Mouse (Mus musculus) midbrain, embryonic 16.5 days (tissue): ENCODE data around the gene Platr17. TPM values are rescaled to one million over a fixed set of nuclear protein-coding genes. Genes with fewer than 3 reads are reported as not detected.
"Not testable (repeated sequence)": the region's sequence is repeated elsewhere in the genome, so short reads cannot be mapped to it uniquely, and the experiment has no call there.

Experiments used
- ATAC-seq: fragments of 200-750 bp; cut with Nextera tagmentation; 2 replicates; pipeline ENCODE4 v1.8.0; 2017; ENCODE audit warnings: moderate TSS enrichment
- H3K27ac ChIP-seq: fragments of 300-500 bp; sonication (generic); 2 replicates; pipeline ENCODE4 v1.5.1; 2014; ENCODE audit warnings: mild to moderate bottlenecking, low read length, mixed read lengths
- H3K27me3 ChIP-seq: fragments of 300-500 bp; sonication (generic); 2 replicates; pipeline ENCODE4 v1.6.1; 2014; ENCODE audit warnings: low read depth, low read length, mixed read lengths; ENCODE audit not compliant: control insufficient read depth, insufficient read depth
- H3K36me3 ChIP-seq: fragments of 300-500 bp; sonication (generic); 2 replicates; pipeline ENCODE4 v1.6.1; 2014; ENCODE audit warnings: mild to moderate bottlenecking, low read length, moderate library complexity, mixed read lengths; ENCODE audit not compliant: control insufficient read depth, insufficient read depth
- H3K4me1 ChIP-seq: fragments of 300-500 bp; sonication (generic); 2 replicates; pipeline ENCODE4 v1.6.1; 2014; ENCODE audit warnings: mild to moderate bottlenecking, low read length, mixed read lengths; ENCODE audit not compliant: control insufficient read depth, insufficient read depth
- H3K4me2 ChIP-seq: fragments of 300-500 bp; sonication (generic); 2 replicates; pipeline ENCODE4 v1.6.1; 2014; ENCODE audit warnings: mild to moderate bottlenecking, low read length, mixed read lengths
- H3K4me3 ChIP-seq: fragments of 300-500 bp; sonication (generic); 2 replicates; pipeline ENCODE4 v1.5.1; 2014; ENCODE audit warnings: low read depth, mild to moderate bottlenecking, low read length, moderate library complexity, mixed read lengths
- H3K9ac ChIP-seq: fragments of 300-500 bp; sonication (generic); 2 replicates; pipeline ENCODE4 v1.6.1; 2014; ENCODE audit warnings: low read depth, low read length, mixed read lengths
- H3K9me3 ChIP-seq: fragments of 300-500 bp; sonication (generic); replicated peaks from 2 replicates; pipeline ENCODE4 v1.6.1; 2014; ENCODE audit warnings: mild to moderate bottlenecking, low read length, mixed read lengths; ENCODE audit not compliant: control insufficient read depth, poor library complexity, severe bottlenecking
- whole genome bisulfite sequencing: fragments of 180-500 bp; shearing (Covaris S2); extraction: QIAGEN DNeasy Blood & Tissue Kit; methylation state at CpG from one replicate; pipeline ENCODE4 v1.1.7; 2014; 5-methylcytosine and 5-hydroxymethylcytosine counted together
- polyA plus RNA-seq: library from polyadenylated mRNA; unstranded; fragments of >200 nt; fragmentation: Nextera tagmentation; extraction: Ambion mirVana; gene quantifications from 2 replicates; pipeline ENCODE4 v1.2.1, GENCODE M21; 2015

Platr17 gene
- polyA plus RNA-seq, 1 experiment from 2014 or later = 0.55 TPM

DNA sequence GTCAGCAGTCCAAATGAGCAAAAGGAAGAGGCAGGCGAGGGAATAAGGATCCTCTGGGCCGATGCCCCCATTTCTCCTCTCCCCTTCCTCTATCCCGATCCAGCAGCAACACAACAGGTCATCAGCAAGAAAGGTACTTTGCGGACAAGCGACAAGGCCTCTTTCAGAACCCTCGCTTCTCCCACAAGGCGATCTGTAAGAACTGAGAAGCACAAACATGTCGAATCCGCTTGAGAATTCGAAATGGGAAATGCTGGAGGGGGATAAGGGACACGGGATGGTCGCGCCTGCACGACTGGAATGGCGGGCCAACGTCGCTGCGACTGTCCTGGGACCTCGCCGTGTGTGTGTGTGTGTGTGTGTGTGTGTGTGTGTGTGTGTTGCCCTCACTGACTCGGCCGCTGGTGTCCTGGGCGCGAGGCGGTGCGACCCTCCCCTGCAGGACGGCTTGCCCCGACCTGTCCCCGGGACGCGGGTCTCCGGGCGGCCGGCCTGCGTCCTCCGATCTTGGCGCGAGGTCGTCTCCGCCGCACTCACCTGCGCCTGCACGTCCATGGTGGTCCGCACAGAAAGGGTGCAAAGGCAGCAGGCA lies 14.9 kb upstream of the Platr17 start:
- not testable (repeated sequence) for H3K36me3 ChIP-seq, H3K27me3 ChIP-seq, H3K4me1 ChIP-seq, H3K27ac ChIP-seq, H3K9me3 ChIP-seq
- ATAC-seq = peak; percentile 49; the same call in 1 of the 2 replicates
- Histone ChIP-seq H3K4me2 (peak overlapping the region; percentile 55), H3K4me3 (peak overlapping the region; percentile 52), H3K9ac (peak overlapping the region; percentile 50)
- 0% methylated on average over 35 of the region's 44 CpGs for WGBS

GRCm38 (mm10) chr17:33890533-33891059 lies 14.3 kb upstream of the Platr17 start, which contains the start of gene Kifc1:
Kifc1 (minus strand) TSS chr17:33890661.
- Histone ChIP-seq H3K36me3 (no peaks in the 10 kb centered on the region), H3K4me3 (peak within 1 kb of the TSS; percentile 52), H3K4me1 (no peaks in the 10 kb centered on the region), H3K27ac (no peak within 1 kb of the TSS), H3K27me3 (no peaks in the 10 kb centered on the region), H3K4me2 (peak within 1 kb of the TSS; percentile 55), H3K9me3 (no peaks in the 10 kb centered on the region), H3K9ac (peak within 1 kb of the TSS; percentile 50)
- peak; percentile 99 for ATAC-seq
- WGBS = under 1% methylated on average over 49 of the region's 49 CpGs

GRCm38 (mm10) chr17:33891357-33891756 lies 13.6 kb upstream of the Platr17 start:
- Histone ChIP-seq H3K4me1 (no peaks in the 10 kb centered on the region), H3K36me3 (no peaks in the 10 kb centered on the region), H3K4me2 (no peak overlapping the region), H3K9me3 (no peaks in the 10 kb centered on the region), H3K9ac (no peak overlapping the region), H3K27me3 (no peaks in the 10 kb centered on the region), H3K27ac (no peak overlapping the region), H3K4me3 (no peak overlapping the region)
- ATAC-seq = no peak
- WGBS = 64% methylated on average over 2 of the region's 2 CpGs

DNA sequence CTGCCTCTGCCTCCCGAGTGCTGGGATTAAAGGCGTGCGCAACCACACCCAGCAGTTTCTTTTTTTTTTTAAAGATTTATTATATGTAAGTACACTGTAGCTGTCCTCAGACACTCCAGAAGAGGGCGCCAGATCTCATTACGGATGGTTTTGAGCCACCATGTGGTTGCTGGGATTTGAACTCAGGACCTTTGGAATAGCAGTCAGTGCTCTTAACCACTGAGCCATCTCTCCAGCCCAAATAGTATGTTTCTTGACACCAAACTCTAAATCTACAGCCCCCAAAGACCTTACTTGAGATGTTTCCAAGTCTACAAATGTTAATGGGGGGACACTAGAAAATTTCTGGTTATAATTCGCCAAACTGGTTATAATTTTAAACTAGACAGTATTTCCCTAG lies 13.0 kb upstream of the Platr17 start:
- H3K36me3 ChIP-seq, ATAC-seq, H3K27ac ChIP-seq, H3K27me3 ChIP-seq, H3K9ac ChIP-seq, H3K4me1 ChIP-seq, H3K9me3 ChIP-seq, H3K4me3 ChIP-seq, H3K4me2 ChIP-seq: not testable (repeated sequence)
- whole genome bisulfite sequencing = 72% methylated on average over 6 of the region's 6 CpGs

GRCm38 (mm10) chr17:33892429-33892828 lies 12.5 kb upstream of the Platr17 start:
- H3K9me3 ChIP-seq = no peaks in the 10 kb centered on the region
- H3K4me2 ChIP-seq = no peak overlapping the region
- H3K9ac ChIP-seq = no peak overlapping the region
- 11% methylated on average over 7 of the region's 7 CpGs for WGBS
- no peaks in the 10 kb centered on the region for H3K36me3 ChIP-seq
- no peak overlapping the region for H3K27ac ChIP-seq
- no peak for ATAC-seq
- H3K4me3 ChIP-seq = no peak overlapping the region
- no peaks in the 10 kb centered on the region for H3K4me1 ChIP-seq
- H3K27me3 ChIP-seq = no peaks in the 10 kb centered on the region

DNA sequence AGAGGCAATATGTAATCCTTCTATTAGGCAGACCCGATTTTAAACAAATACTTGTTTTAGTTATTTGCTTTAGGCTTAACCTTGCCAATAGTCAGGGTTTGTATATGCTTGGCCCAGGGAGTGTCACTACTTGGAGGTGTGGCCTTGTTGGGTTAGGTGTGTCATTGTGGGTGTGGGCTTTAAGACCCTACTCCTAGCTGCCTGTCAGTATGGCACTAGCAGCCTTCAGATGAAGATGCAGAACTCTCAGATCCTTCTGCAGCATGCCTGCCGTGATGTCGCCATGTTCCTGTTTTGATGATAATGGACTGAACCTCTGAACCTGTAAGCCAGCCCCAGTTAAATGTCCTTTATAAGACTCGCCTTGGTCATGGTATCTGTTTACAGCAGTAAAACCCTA lies 11.9 kb upstream of the Platr17 start:
- H3K4me1 ChIP-seq, H3K9ac ChIP-seq, H3K27me3 ChIP-seq, H3K36me3 ChIP-seq, ATAC-seq, H3K27ac ChIP-seq, H3K4me3 ChIP-seq, H3K4me2 ChIP-seq, H3K9me3 ChIP-seq: not testable (repeated sequence)
- 82% methylated on average over 4 of the region's 4 CpGs for WGBS

- no peak overlapping the region for H3K4me2 ChIP-seq
- H3K4me1 ChIP-seq = no peaks in the 10 kb centered on the region
- no peaks in the 10 kb centered on the region for H3K27me3 ChIP-seq
- H3K9ac ChIP-seq = no peak overlapping the region
- no peak overlapping the region for H3K27ac ChIP-seq
- WGBS = 47% methylated on average over 6 of the region's 6 CpGs
- no peaks in the 10 kb centered on the region for H3K9me3 ChIP-seq
- H3K36me3 ChIP-seq = no peaks in the 10 kb centered on the region
- ATAC-seq = no peak
- no peak overlapping the region for H3K4me3 ChIP-seq
Observed at GRCm38 (mm10) chr17:33897114-33897794, 7.7 kb upstream of the Platr17 start.

GRCm38 (mm10) chr17:33898193-33898592 lies 6.7 kb upstream of the Platr17 start:
- not testable (repeated sequence) for H3K27me3 ChIP-seq, H3K9ac ChIP-seq

GRCm38 (mm10) chr17:33899642-33900041 lies 5.3 kb upstream of the Platr17 start:
- Histone ChIP-seq H3K27ac (no peak overlapping the region), H3K4me3 (no peak overlapping the region), H3K4me2 (no peak overlapping the region), H3K9me3 (no peaks in the 10 kb centered on the region), H3K9ac (no peak overlapping the region), H3K4me1 (no peaks in the 10 kb centered on the region), H3K36me3 (no peaks in the 10 kb centered on the region), H3K27me3 (no peaks in the 10 kb centered on the region)
- 84% methylated on average over 4 of the region's 4 CpGs for WGBS
- ATAC-seq = no peak

More at GRCm38 (mm10) chr17:33898193-33898592, 6.7 kb upstream of the Platr17 start:
- 85% methylated on average over 4 of the region's 4 CpGs for WGBS
- H3K36me3 ChIP-seq, ATAC-seq, H3K4me2 ChIP-seq, H3K27ac ChIP-seq, H3K4me3 ChIP-seq, H3K4me1 ChIP-seq, H3K9me3 ChIP-seq: not testable (repeated sequence)
